Mouse (Mus musculus) hindbrain, postnatal 0 days (tissue): ENCODE measurements around the gene Grb10. TPM values are rescaled to one million over a fixed set of nuclear protein-coding genes. Genes with fewer than 3 reads are reported as not detected.
A peak's percentile ranks its signal among the peaks of the same experiment; 100 is the strongest.

Source experiments
- ATAC-seq: fragments of 200-750 bp; cut with Nextera tagmentation; 2 replicates; pipeline ENCODE4 v1.8.0; 2017; ENCODE audit warnings: mild to moderate bottlenecking, moderate TSS enrichment, moderate library complexity
- DNase-seq: peaks from one replicate; pipeline ENCODE4 v3.0.0-alpha.2; 2015; ENCODE audit warnings: low spot score
- H3K27ac ChIP-seq: fragments of 300-500 bp; sonication (generic); 2 replicates; pipeline ENCODE4 v1.5.1; 2014; ENCODE audit warnings: mild to moderate bottlenecking
- H3K27me3 ChIP-seq: fragments of 300-500 bp; sonication (generic); 2 replicates; pipeline ENCODE4 v1.6.1; 2014; ENCODE audit warnings: low read length, mixed read lengths; ENCODE audit not compliant: insufficient read depth
- H3K36me3 ChIP-seq: fragments of 300-500 bp; sonication (generic); 2 replicates; pipeline ENCODE4 v1.6.1; 2014; ENCODE audit warnings: low read length, mixed read lengths; ENCODE audit not compliant: insufficient read depth
- H3K4me1 ChIP-seq: fragments of 300-500 bp; sonication (generic); 2 replicates; pipeline ENCODE4 v1.6.1; 2014; ENCODE audit warnings: antibody characterized with exemption, low read length, mixed read lengths; ENCODE audit not compliant: insufficient read depth
- H3K4me2 ChIP-seq: fragments of 300-500 bp; sonication (generic); 2 replicates; pipeline ENCODE4 v1.6.1; 2014; ENCODE audit warnings: low read depth, mild to moderate bottlenecking, low read length, moderate library complexity, mixed read lengths
- H3K4me3 ChIP-seq: fragments of 300-500 bp; sonication (generic); 2 replicates; pipeline ENCODE4 v1.5.1; 2014; ENCODE audit warnings: low read length
- H3K9ac ChIP-seq: fragments of 300-500 bp; sonication (generic); replicated peaks from 2 replicates; pipeline ENCODE4 v1.6.1; 2014; ENCODE audit warnings: mild to moderate bottlenecking, low read length, moderate library complexity, mixed read lengths
- H3K9me3 ChIP-seq: fragments of 300-500 bp; sonication (generic); 2 replicates; pipeline ENCODE4 v1.6.1; 2016; ENCODE audit warnings: low read length, mixed read lengths
- CTCF ChIP-seq: IDR thresholded peaks from 2 replicates; pipeline ENCODE4 v1.5.1; 2016; ENCODE audit warnings: antibody characterized with exemption, control low read depth, low read depth
- WGBS: fragments of 180-500 bp; shearing (Covaris S2); extraction: QIAGEN DNeasy Blood & Tissue Kit; methylation state at CpG from one replicate; pipeline ENCODE4 v1.1.7; 2014; 5-methylcytosine and 5-hydroxymethylcytosine counted together
- polyA plus RNA-seq: library from polyadenylated mRNA; unstranded; fragments of >200 nt; fragmentation: Nextera tagmentation; extraction: Ambion mirVana; gene quantifications from 2 replicates; pipeline ENCODE4 v1.2.1, GENCODE M21; 2015
- total RNA-seq: library from RNA; depleted of rRNA; stranded (reverse); fragments of >200 nt; gene quantifications from 2 replicates; pipeline ENCODE4 v1.2.3, GENCODE M21; 2014

The Grb10 gene
- total and polyA plus RNA-seq, 2 experiments from 2014 or later, result 48.7 to 111 TPM

DNA sequence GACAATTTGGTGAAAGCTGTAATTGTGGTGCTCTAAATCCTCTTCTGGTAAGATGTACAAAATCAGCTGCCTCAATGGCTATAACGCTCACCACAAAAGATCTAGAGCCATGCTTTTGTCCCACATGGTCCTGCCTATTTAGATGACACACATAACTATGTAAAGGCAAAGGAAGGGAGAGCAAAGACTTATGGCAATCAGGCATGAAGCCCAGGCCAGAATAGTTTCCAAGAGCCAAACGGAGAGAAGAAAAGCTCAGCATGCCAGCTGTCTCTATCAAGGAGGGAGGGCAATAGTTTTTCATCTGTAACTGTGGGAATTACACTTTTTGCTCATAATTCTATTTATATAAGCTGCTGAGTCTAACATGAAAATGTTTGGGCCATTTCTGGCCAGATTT is 45.3 kb downstream of the Grb10 start:
- DNase-seq (peak; percentile 10), ATAC-seq (no peak)
- no peak overlapping the region for H3K9ac ChIP-seq
- H3K27me3 ChIP-seq, result no peaks in the 10 kb centered on the region
- H3K4me2 ChIP-seq, result no peak overlapping the region
- H3K4me1 ChIP-seq, result no peaks in the 10 kb centered on the region
- 47% methylated on average over 2 of the region's 2 CpGs for WGBS
- no peaks in the 10 kb centered on the region for H3K36me3 ChIP-seq
- H3K4me3 ChIP-seq, result no peak overlapping the region
- no peak for TF ChIP-seq CTCF
- no peaks in the 10 kb centered on the region; the same call in 1 of the 2 replicates for H3K9me3 ChIP-seq
- no peak overlapping the region for H3K27ac ChIP-seq

DNA sequence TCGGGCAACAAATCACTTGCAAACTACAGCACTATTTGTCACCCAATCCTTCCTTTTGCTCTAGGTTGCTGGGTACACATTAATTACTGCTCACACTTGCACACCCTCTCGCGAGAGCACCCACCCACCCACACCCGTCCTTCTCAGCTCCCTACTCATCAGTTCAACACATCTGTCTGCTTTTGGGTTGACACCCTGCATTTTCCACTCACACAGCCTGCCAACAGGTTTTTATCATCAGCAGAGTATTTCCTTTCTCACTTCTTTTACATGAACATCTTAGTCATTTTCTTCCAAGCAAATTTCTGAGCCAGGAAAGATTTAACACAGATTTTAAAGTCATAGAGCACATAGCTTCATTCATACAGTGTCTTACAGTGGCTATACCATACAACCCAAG is 48.6 kb downstream of the Grb10 start:
- no peak overlapping the region for H3K4me3 ChIP-seq
- H3K27me3 ChIP-seq, result no peaks in the 10 kb centered on the region
- H3K9me3 ChIP-seq, result no peaks in the 10 kb centered on the region; the same call in 1 of the 2 replicates
- TF ChIP-seq CTCF, result no peak
- ATAC-seq (no peak), DNase-seq (no peak)
- H3K27ac ChIP-seq, result no peak overlapping the region
- H3K4me1 ChIP-seq, result no peaks in the 10 kb centered on the region
- WGBS, result 78% methylated on average over 4 of the region's 4 CpGs
- H3K36me3 ChIP-seq, result no peaks in the 10 kb centered on the region
- no peak overlapping the region for H3K9ac ChIP-seq
- no peak overlapping the region for H3K4me2 ChIP-seq

DNA sequence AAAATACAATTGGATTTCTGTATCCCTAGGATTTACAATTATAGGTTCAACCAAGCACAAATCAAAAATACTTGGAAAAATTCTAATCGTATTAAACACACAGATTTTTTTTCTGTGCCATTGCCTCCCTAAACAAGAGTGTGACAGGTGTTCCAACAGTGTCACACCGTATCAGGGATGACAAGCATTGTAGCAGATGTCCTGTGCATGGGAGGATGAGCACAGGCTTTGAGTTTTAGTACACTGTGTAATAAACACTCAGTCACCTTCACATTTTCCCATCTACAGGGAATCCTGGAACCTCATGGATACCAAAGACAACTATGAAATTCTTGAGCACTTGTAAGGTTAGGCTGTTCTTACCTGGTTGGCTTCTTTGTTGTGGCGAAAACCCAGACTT is 51.2 kb downstream of the Grb10 start:
- DNase-seq (no peak), ATAC-seq (no peak)
- H3K27ac ChIP-seq, result no peak overlapping the region
- H3K9ac ChIP-seq, result no peak overlapping the region
- H3K4me2 ChIP-seq, result no peak overlapping the region
- no peaks in the 10 kb centered on the region; the same call in 1 of the 2 replicates for H3K9me3 ChIP-seq
- no peak for TF ChIP-seq CTCF
- no peaks in the 10 kb centered on the region for H3K36me3 ChIP-seq
- H3K4me3 ChIP-seq, result no peak overlapping the region
- no peaks in the 10 kb centered on the region for H3K4me1 ChIP-seq
- WGBS, result 76% methylated on average over 3 of the region's 3 CpGs
- no peaks in the 10 kb centered on the region for H3K27me3 ChIP-seq

DNA sequence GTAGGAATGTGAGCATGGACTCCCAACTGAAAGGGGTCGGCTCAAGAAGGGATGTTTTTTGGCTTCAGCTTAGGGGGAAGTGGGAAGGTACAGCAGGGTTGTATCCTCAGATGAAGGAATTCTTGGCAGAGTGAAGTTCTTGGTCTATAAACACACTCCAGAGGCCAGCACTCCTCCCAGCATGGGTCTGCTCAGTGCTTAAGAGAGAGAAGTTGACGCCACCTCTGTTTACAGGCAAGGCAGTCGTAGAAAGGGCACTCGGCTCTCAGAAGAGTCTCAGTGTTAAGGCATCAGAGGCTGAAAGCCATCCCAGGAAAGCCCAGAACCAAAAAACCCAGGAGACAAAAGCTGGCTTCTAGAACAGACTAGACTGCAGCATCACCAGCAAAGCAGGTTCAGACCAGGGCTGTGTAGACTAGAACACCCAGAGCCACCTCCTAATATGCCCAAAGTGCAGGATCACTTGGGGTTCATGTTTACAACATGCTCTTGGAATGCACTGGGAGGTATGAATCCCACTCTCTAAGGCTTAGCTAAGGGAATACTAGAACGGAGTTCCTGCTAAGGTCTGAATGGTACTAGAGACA is 59.8 kb downstream of the Grb10 start:
- Histone ChIP-seq H3K4me1 (no peaks in the 10 kb centered on the region), H3K9ac (no peak overlapping the region), H3K36me3 (no peaks in the 10 kb centered on the region), H3K4me3 (no peak overlapping the region), H3K27me3 (no peaks in the 10 kb centered on the region), H3K4me2 (no peak overlapping the region), H3K9me3 (no peaks in the 10 kb centered on the region), H3K27ac (no peak overlapping the region)
- 68% methylated on average over 5 of the region's 5 CpGs for WGBS
- DNase-seq (no peak), ATAC-seq (no peak)
- no peak for TF ChIP-seq CTCF

DNA sequence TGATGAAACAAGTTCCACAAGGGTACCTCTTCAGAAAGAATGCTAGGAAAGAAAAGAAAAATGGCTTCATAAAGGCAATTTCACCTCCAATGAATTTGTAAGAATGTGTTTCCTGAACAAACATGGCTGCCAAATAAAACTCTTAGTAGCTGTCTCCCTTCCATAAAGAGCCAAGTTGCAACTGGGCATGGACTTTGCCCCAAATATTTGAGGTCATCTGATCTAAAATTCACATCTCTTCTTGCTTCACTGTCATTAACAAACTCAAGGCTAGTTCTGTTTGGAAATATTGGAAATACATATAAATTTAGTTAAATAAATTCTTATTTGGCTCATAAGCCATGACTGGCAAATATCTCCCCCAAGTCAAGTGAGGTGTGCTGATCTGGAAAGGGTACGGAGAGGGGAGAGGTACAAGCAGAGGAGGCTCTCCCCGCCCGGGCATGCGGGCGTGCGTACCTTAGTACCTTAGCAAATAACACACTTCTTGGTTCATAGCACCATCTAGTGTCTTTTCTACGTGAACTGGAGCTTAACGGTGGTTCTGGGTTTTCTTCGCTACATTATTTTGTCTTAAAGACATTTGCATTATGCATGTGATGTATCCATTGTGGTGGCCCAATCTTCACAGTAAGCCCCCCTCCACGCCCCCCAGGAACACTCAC is 63.8 kb downstream of the Grb10 start:
- no peaks in the 10 kb centered on the region for H3K27me3 ChIP-seq
- 27% methylated on average over 10 of the region's 10 CpGs for WGBS
- H3K9me3 ChIP-seq, result no peaks in the 10 kb centered on the region
- no peaks in the 10 kb centered on the region for H3K36me3 ChIP-seq
- H3K4me3 ChIP-seq, result no peak overlapping the region
- H3K4me1 ChIP-seq, result no peaks in the 10 kb centered on the region
- H3K9ac ChIP-seq, result no peak overlapping the region
- peak; percentile 70 for TF ChIP-seq CTCF
- H3K4me2 ChIP-seq, result no peak overlapping the region
- ATAC-seq (peak; percentile 71), DNase-seq (peak; percentile 81)
- no peak overlapping the region for H3K27ac ChIP-seq

DNA sequence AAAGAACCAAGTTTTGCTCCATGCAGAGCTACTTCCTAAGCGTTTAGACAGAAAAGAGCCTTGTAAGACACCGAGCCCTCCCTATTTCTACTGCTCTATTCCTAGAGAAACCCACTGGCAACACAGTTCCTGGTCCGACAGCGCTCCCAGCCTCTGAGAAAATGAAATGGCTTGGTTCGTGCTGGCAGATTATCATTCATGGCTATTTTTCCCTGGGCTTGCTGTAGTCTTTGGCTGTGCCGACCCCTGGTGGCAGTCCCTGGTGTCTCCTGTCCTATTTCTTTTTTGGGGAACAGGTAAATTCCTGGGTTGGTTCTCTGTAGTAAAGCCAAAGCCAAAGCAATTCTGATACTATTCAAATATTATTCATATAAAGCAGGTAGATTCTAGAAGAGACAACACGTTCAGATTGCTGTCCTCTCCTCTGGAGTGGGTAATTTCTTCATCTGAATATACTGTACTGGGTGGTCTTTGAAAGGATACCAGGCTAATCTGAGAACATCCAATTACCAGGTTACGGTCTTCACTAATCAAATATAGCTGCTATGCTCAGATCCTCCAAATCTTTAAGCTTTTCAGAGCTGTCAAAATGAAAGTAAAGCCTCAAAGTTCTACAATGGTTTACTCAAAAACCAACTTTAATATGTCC is 65.0 kb downstream of the Grb10 start:
- no peaks in the 10 kb centered on the region for H3K27me3 ChIP-seq
- no peaks in the 10 kb centered on the region for H3K9me3 ChIP-seq
- ATAC-seq, result peak; percentile 90
- no peaks in the 10 kb centered on the region for H3K36me3 ChIP-seq
- 38% methylated on average over 8 of the region's 8 CpGs for WGBS
- TF ChIP-seq CTCF, result peak; percentile 93
- no peak overlapping the region for H3K4me3 ChIP-seq
- H3K4me1 ChIP-seq, result no peaks in the 10 kb centered on the region
- no peak overlapping the region for H3K9ac ChIP-seq
- DNase-seq, result peak; percentile 89
- H3K27ac ChIP-seq, result no peak overlapping the region
- no peak overlapping the region for H3K4me2 ChIP-seq
